Mouse (Mus musculus) midbrain, embryonic 13.5 days (tissue): ENCODE measurements around the gene Arl15. TPM values are rescaled to one million over a fixed set of nuclear protein-coding genes. Genes with fewer than 3 reads are reported as not detected.
A peak's percentile ranks its signal among the peaks of the same experiment; 100 is the strongest.
"Not testable (repeated sequence)": the region's sequence is repeated elsewhere in the genome, so short reads cannot be mapped to it uniquely, and the experiment has no call there.

Experiments used
- ATAC-seq: fragments of 200-750 bp; cut with Nextera tagmentation; 2 replicates; pipeline ENCODE4 v1.8.0; 2017; ENCODE audit warnings: mild to moderate bottlenecking, moderate TSS enrichment, moderate library complexity
- H3K27ac ChIP-seq: fragments of 300-500 bp; sonication (generic); 2 replicates; pipeline ENCODE4 v1.5.1; 2015; ENCODE audit warnings: inconsistent platforms, mild to moderate bottlenecking, moderate library complexity
- H3K27me3 ChIP-seq: fragments of 300-500 bp; sonication (generic); 2 replicates; pipeline ENCODE4 v1.6.1; 2015; ENCODE audit warnings: mild to moderate bottlenecking, inconsistent platforms
- H3K36me3 ChIP-seq: fragments of 300-500 bp; sonication (generic); 2 replicates; pipeline ENCODE4 v1.6.1; 2015; ENCODE audit warnings: mild to moderate bottlenecking, inconsistent platforms
- H3K4me1 ChIP-seq: fragments of 300-500 bp; sonication (generic); replicated peaks from 2 replicates; pipeline ENCODE4 v1.6.1; 2015; ENCODE audit warnings: inconsistent platforms
- H3K4me2 ChIP-seq: fragments of 300-500 bp; sonication (generic); replicated peaks from 2 replicates; pipeline ENCODE4 v1.6.1; 2015; ENCODE audit warnings: moderate library complexity, mild to moderate bottlenecking, inconsistent platforms
- H3K4me3 ChIP-seq: fragments of 300-500 bp; sonication (generic); replicated peaks from 2 replicates; pipeline ENCODE4 v1.5.1; 2015; ENCODE audit warnings: mild to moderate bottlenecking, inconsistent platforms
- H3K9ac ChIP-seq: fragments of 300-500 bp; sonication (generic); replicated peaks from 2 replicates; pipeline ENCODE4 v1.6.1; 2015; ENCODE audit warnings: mild to moderate bottlenecking, inconsistent platforms
- H3K9me3 ChIP-seq: fragments of 300-500 bp; sonication (generic); 2 replicates; pipeline ENCODE4 v1.6.1; 2016; ENCODE audit warnings: mild to moderate bottlenecking, inconsistent platforms
- WGBS: fragments of 180-500 bp; shearing (Covaris S2); methylation state at CpG from one replicate; pipeline ENCODE4 v1.1.7; 2015; 5-methylcytosine and 5-hydroxymethylcytosine counted together
- polyA plus RNA-seq: library from polyadenylated mRNA; unstranded; fragments of >200 nt; fragmentation: Nextera tagmentation; extraction: Ambion mirVana; gene quantifications from 2 replicates; pipeline ENCODE4 v1.2.1, GENCODE M21; 2015

Arl15 gene
- polyA plus RNA-seq, 1 experiment from 2014 or later: 15.0 TPM

DNA sequence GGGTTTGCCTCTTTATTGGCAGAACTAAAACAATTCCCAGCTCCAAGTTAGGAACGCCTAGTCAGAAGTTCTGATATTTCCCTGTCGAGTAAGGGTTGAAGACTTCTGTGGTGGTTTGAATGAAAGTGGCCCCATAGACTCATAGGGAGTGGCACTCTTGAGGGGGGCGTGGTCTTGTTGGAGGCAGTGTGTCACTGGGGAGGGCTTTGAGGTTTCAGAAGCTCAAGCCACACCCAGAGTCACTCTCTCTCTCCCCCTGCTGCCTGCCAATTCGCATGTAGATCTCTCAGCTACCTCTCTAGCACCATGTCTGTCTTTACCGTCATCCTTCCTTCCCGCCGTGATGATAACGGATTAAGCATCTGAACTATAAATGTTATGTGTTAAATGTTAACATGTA is 19.5 kb upstream of the Arl15 start:
- Histone ChIP-seq H3K4me1 (no peaks in the 10 kb centered on the region), H3K27ac (no peak overlapping the region), H3K36me3 (no peaks in the 10 kb centered on the region), H3K9me3 (no peaks in the 10 kb centered on the region), H3K9ac (no peak overlapping the region), H3K4me3 (no peak overlapping the region), H3K27me3 (no peaks in the 10 kb centered on the region), H3K4me2 (no peak overlapping the region)
- WGBS: 93% methylated on average over 8 of the region's 8 CpGs
- no peak for ATAC-seq

DNA sequence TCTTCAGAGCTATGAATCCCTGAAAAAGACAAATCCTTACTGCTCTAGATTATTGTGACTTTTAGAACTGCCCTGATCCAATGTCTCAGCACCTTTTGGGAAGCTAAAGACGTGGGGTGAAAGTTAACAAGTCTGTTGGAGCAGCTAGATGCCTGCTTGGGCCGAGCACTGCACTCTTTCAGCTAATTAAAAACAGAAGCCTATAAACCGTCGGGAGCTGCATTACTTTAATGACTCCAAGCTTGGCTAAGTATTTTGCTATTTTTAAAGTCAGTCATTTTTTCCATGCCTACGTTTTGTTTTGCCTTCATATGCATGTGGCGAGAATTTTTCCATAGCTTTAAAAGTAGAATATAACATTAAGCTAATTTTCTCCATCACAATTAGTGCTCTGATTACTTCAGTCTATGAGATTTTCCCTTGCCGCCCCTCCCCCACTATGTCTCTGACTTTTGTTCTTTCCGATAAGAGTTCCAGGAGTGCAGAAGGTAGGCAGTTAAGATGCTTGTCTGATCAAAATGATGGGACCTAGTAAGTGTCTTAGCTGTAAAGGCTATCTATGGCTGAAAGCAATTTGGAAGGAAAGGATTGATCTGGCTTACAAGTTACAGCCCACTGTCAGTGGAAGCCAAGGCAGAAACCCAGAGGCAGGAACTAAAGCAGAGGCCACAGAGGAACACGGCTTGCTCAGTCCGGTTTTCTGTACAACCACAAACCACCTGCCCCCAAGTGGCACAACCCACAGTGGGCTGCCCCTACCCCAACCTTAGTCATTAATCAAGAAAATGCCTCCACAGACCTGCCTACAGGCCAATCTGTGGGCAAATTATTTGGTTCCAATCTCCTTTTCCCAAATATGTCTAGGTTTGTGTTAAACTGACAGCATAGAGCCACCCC is 18.8 kb upstream of the Arl15 start:
- no peaks in the 10 kb centered on the region for H3K36me3 ChIP-seq
- no peak overlapping the region for H3K9ac ChIP-seq
- no peaks in the 10 kb centered on the region for H3K4me1 ChIP-seq
- no peak overlapping the region for H3K4me3 ChIP-seq
- no peak overlapping the region for H3K27ac ChIP-seq
- H3K27me3 ChIP-seq: no peaks in the 10 kb centered on the region
- WGBS: 85% methylated on average over 10 of the region's 10 CpGs
- no peak overlapping the region for H3K4me2 ChIP-seq
- ATAC-seq: no peak
- no peaks in the 10 kb centered on the region for H3K9me3 ChIP-seq

DNA sequence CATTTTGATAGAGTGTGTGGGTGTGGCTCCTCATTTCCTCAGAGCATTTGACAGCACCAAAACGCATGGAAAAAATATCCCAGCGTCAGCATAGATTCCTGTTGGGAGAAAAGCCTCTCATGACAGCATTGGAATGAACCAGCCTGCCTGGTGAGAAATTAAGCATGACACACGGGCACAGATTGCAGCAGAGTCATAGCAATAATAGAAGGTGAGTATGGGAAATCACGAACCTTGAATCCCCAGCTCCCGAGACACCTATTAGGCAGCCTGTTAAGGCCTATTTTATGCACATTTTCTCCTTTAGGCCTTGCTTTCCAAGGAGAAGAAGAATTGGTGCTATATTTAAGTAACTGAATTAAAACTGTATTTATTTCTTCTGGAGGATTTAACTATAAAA is 8.5 kb upstream of the Arl15 start:
- Histone ChIP-seq H3K27me3 (no peaks in the 10 kb centered on the region), H3K4me2 (no peak overlapping the region), H3K4me3 (no peak overlapping the region), H3K27ac (no peak overlapping the region), H3K36me3 (no peaks in the 10 kb centered on the region), H3K9ac (no peak overlapping the region), H3K9me3 (no peaks in the 10 kb centered on the region), H3K4me1 (no peaks in the 10 kb centered on the region)
- ATAC-seq: peak; percentile 43; the same call in 1 of the 2 replicates
- 78% methylated on average over 5 of the region's 5 CpGs for WGBS

DNA sequence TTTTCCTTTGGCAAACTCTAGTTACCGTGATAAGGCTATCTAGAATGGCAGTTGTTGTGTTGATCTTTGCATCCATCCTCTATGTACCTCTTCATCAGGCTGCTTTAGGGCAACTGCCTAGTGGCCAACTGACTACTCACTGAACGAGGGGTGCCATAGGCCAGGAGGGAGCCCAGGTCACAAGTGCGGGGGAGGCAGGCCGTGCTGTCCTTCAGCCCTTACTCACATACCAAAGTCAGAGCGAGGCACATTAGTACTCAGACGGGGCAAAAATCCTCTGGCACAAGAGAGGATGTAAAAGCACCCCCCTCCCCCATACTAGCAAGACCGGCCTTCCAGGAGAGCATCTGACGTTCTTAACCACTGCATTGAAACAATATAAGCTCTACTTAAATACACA is 7.2 kb upstream of the Arl15 start:
- no peaks in the 10 kb centered on the region for H3K4me1 ChIP-seq
- ATAC-seq: no peak
- no peaks in the 10 kb centered on the region for H3K36me3 ChIP-seq
- H3K9me3 ChIP-seq: no peaks in the 10 kb centered on the region
- no peak overlapping the region for H3K4me3 ChIP-seq
- 81% methylated on average over 8 of the region's 8 CpGs for WGBS
- H3K27ac ChIP-seq: no peak overlapping the region
- no peaks in the 10 kb centered on the region for H3K27me3 ChIP-seq
- no peak overlapping the region for H3K4me2 ChIP-seq
- H3K9ac ChIP-seq: no peak overlapping the region

DNA sequence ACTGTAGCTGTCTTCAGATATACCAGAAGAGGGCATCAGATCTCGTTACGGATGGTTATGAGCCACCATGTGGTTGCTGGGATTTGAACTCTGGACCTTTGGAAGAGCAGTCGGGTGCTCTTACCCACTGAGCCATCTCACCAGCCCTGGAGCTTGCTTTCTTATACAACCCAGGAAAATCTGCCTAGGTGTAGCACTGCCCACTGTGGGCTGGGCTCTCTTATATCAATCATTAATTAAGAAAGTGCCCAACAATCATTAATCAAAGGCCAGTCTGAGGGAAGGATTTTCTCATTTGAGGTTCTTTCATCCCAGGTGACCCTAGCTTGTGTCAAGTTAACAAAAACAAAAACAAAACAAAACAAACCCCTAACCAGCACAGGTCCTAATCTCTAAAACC is 4.3 kb upstream of the Arl15 start:
- H3K36me3 ChIP-seq, H3K9ac ChIP-seq, ATAC-seq, H3K27ac ChIP-seq, H3K4me3 ChIP-seq, H3K4me1 ChIP-seq, H3K9me3 ChIP-seq, H3K4me2 ChIP-seq, H3K27me3 ChIP-seq: not testable (repeated sequence)
- WGBS: 89% methylated on average over 3 of the region's 3 CpGs

DNA sequence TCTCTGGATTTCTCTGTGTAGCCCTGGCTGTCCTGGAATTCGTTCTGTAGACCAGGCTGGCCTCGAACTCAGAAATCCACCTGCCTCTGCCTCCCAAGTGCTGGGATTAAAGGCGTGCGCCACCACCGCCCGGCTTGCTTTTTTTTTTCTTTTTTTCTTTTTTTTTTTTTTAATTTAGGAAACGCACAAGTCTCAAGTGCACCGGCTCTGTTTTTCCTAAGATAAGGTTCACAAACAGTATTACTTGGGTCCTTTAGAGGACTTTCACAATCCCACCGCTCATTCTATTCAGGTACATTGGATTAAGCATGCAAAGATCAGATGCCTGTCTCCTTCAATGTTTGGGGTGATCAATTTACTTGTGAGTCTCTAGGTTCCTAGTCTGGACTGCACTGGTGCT is 668 bp upstream of the Arl15 start:
- peak overlapping the region; percentile 80 for H3K4me3 ChIP-seq
- ATAC-seq: no peak
- peaks cover 25% of the 10 kb centered on the region for H3K4me1 ChIP-seq
- H3K36me3 ChIP-seq: no peaks in the 10 kb centered on the region
- no peaks in the 10 kb centered on the region for H3K9me3 ChIP-seq
- no peaks in the 10 kb centered on the region for H3K27me3 ChIP-seq
- peak overlapping the region; percentile 93 for H3K27ac ChIP-seq
- peak overlapping the region; percentile 66 for H3K4me2 ChIP-seq
- 70% methylated on average over 9 of the region's 9 CpGs for WGBS
- peak overlapping the region; percentile 87 for H3K9ac ChIP-seq

DNA sequence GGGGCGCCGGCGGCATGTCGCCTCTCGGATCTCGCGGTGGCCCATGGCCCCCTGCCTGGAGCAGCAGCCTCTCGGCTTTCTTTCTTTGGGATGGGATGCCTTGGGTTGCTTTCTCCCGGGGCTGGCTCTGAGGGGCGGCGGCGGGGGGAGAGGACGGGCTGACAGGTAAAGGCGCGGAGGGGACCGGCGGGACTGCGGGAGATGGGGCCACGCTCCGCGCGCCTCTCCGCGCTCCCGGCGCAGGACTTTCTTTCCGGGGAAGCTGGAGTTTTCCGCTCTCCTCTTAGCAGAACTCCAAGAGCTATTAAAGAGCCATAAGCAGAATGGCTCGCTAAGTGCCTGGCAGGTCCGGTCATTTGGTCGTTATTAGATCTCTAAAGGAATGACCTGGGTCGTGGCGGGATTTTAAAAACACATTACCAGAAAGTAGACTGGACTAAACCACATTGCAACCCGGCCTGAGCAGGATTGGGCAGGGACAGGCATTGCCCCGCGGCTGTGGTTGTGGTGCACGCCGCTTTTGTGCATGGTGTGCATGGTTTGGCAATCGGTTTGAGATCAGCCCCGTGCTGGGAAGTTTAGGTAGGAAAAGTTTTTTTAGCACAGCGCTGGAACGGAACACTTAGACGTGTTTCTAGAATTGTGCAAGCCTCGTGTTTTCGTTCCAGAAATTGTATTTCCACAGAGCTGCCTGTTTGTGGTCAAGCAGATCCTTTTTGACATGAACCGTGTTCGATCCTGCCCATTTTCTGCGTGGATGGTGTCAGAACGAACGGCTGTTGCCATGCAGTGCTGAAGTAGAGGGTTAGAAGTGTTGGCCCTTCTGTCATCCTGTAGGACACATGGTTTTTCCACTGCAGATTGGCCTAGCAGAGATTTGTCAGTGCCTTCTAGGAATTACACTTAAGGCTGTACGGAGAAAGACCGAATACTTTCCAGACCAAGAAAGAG is 675 bp downstream of the Arl15 start:
- peaks cover 25% of the 10 kb centered on the region for H3K4me1 ChIP-seq
- H3K27ac ChIP-seq: peak overlapping the region; percentile 94
- H3K9me3 ChIP-seq: no peaks in the 10 kb centered on the region
- no peaks in the 10 kb centered on the region for H3K36me3 ChIP-seq
- ATAC-seq: peak; percentile 76
- peak overlapping the region; percentile 80 for H3K4me3 ChIP-seq
- 2% methylated on average over 52 of the region's 52 CpGs for WGBS
- peak overlapping the region; percentile 87 for H3K9ac ChIP-seq
- H3K27me3 ChIP-seq: no peaks in the 10 kb centered on the region
- peak overlapping the region; percentile 66 for H3K4me2 ChIP-seq

DNA sequence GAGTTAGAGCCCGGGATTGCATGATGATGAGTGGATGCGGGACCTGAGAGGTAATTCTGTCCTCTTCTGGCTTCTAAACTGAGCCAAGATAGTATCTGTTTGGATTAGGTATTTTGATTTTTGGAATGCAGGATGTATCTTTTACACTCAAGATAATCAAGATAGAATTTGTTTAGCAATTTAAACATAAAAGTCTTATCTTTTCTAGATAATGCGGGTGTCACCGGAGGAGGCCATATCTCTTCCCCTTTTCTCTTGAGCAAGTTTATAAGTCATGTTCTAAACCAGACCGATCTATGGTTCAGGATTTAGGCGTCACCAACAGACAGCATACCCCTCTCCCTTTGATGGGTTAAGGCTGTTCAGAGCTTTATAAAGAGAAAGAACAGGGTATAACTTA is 3.1 kb downstream of the Arl15 start:
- H3K27me3 ChIP-seq: no peaks in the 10 kb centered on the region
- no peaks in the 10 kb centered on the region for H3K36me3 ChIP-seq
- H3K9me3 ChIP-seq: no peaks in the 10 kb centered on the region
- no peak overlapping the region for H3K9ac ChIP-seq
- peaks cover 25% of the 10 kb centered on the region for H3K4me1 ChIP-seq
- ATAC-seq: no peak
- WGBS: 95% methylated on average over 6 of the region's 6 CpGs
- no peak overlapping the region for H3K4me2 ChIP-seq
- no peak overlapping the region for H3K4me3 ChIP-seq
- no peak overlapping the region for H3K27ac ChIP-seq

DNA sequence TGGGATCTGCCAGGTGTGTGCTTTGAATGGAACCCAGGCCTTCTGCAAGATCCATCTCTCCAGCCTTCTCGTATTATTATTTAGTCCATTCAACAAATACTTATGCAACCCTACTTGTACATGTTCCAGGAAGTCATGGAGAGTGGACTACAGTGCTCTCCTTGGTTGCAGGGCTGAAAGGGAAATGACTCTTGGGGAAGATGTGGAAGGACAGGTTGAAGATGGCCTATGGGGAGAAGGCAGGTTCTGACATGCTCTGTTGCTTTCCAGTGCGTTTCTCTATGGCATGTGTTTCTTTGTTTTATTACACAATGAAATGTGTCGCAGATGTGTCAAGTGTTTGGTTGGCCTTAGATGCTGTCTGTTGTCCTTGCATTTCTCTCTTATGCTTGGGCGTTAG is 5.1 kb downstream of the Arl15 start:
- Histone ChIP-seq H3K4me3 (no peak overlapping the region), H3K9me3 (no peaks in the 10 kb centered on the region), H3K27ac (no peak overlapping the region), H3K9ac (no peak overlapping the region), H3K27me3 (no peaks in the 10 kb centered on the region), H3K4me1 (peaks cover 22% of the 10 kb centered on the region), H3K4me2 (no peak overlapping the region), H3K36me3 (no peaks in the 10 kb centered on the region)
- 89% methylated on average over 4 of the region's 4 CpGs for WGBS
- ATAC-seq: no peak

DNA sequence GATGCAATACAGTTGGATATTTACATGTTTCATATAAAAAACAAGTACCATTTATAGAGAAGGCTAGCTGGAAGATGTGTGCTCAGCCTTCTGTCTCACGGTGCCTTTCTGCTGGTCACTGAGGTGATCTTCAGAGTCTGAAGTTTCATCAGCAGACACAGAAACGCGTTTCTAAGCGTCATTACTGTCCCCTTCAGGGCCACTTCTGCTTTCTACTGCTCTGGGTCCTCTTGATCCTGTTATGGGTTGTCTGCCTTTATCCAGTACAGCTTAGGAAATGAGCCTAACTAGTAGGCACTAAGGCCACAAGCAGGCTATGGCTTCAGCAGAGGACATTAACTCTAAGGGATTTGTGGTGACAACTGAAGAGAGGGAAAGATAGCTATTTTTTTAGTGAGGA is 5.9 kb downstream of the Arl15 start:
- Histone ChIP-seq H3K4me1 (peaks cover 20% of the 10 kb centered on the region), H3K27ac (no peak overlapping the region), H3K9me3 (no peaks in the 10 kb centered on the region), H3K9ac (no peak overlapping the region), H3K4me3 (no peak overlapping the region), H3K27me3 (no peaks in the 10 kb centered on the region), H3K4me2 (no peak overlapping the region), H3K36me3 (no peaks in the 10 kb centered on the region)
- no peak for ATAC-seq
- WGBS: 92% methylated on average over 4 of the region's 4 CpGs

DNA sequence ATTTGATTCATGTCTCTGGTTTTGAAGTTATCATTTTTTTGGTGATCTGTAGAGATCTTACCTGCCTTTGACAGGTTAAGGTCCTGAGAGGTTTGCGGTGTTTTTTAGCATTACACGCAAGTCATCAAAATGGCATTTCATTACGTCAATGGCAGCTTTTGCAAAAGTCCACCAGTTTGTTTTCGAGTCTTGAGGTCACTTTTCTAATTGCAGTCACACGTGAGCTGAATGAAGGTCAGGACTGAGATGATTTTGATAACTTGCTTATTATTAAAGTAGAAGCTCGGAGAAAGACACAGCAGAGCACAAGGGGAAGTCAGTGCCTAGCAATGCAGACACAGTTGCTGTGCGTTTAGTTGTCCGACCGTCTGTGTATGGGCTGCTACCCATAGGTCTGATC is 8.3 kb downstream of the Arl15 start:
- 92% methylated on average over 9 of the region's 9 CpGs for WGBS
- no peaks in the 10 kb centered on the region for H3K27me3 ChIP-seq
- H3K4me1 ChIP-seq: no peaks in the 10 kb centered on the region
- no peak overlapping the region for H3K4me3 ChIP-seq
- H3K27ac ChIP-seq: no peak overlapping the region
- no peak overlapping the region for H3K4me2 ChIP-seq
- H3K9me3 ChIP-seq: no peaks in the 10 kb centered on the region
- H3K36me3 ChIP-seq: no peaks in the 10 kb centered on the region
- no peak overlapping the region for H3K9ac ChIP-seq
- ATAC-seq: no peak

DNA sequence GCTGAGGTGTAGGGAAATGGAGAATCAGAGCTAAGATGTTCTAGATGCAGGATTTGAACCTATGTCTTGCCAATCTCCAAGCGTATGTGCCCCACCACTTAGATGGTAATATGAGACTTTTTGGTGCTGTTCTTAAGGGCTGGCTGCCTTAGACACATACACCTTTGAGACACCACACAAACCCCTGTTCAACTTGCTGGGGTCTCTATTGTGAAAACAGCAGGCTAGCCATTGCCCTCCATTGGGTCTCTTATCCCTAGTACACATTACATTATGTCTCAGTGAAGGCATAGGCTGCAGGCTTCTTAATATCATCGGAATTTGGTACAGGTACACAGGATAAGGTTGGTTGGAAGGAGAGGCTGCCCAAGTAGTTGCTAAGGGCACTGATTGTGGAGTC is 16.8 kb downstream of the Arl15 start:
- no peak for ATAC-seq
- Histone ChIP-seq H3K4me3 (no peak overlapping the region), H3K4me1 (peaks cover 8% of the 10 kb centered on the region; the same call in 1 of the 2 replicates), H3K27ac (no peak overlapping the region), H3K9ac (no peak overlapping the region), H3K36me3 (no peaks in the 10 kb centered on the region), H3K27me3 (no peaks in the 10 kb centered on the region), H3K9me3 (no peaks in the 10 kb centered on the region), H3K4me2 (no peak overlapping the region)
- 97% methylated on average over 2 of the region's 2 CpGs for WGBS
